Mouse (Mus musculus) limb, embryonic 14.5 days (tissue): ENCODE measurements around the gene Herc1. TPM values are rescaled to one million over a fixed set of nuclear protein-coding genes. Genes with fewer than 3 reads are reported as not detected.

Experiments used
- ATAC-seq: fragments of 200-750 bp; cut with Nextera tagmentation; 2 replicates; pipeline ENCODE4 v1.8.0; 2017; ENCODE audit warnings: low read depth, moderate number of reproducible peaks, moderate TSS enrichment; ENCODE audit not compliant: low FRiP score
- DNase-seq: peaks from one replicate; pipeline ENCODE4 v3.0.0-alpha.2; 2015; ENCODE audit warnings: low spot score
- H3K27ac ChIP-seq: fragments of 300-500 bp; sonication (generic); replicated peaks from 2 replicates; pipeline ENCODE4 v1.5.1; 2014; ENCODE audit warnings: low read depth, mild to moderate bottlenecking, low read length, moderate library complexity, mixed read lengths
- H3K27me3 ChIP-seq: fragments of 300-500 bp; sonication (generic); 2 replicates; pipeline ENCODE4 v1.6.1; 2014; ENCODE audit warnings: low read length, mixed read lengths; ENCODE audit not compliant: control insufficient read depth, insufficient read depth
- H3K36me3 ChIP-seq: fragments of 300-500 bp; sonication (generic); 2 replicates; pipeline ENCODE4 v1.6.1; 2014; ENCODE audit warnings: mild to moderate bottlenecking, low read length, moderate library complexity, mixed read lengths; ENCODE audit not compliant: control insufficient read depth, insufficient read depth
- H3K4me1 ChIP-seq: fragments of 300-500 bp; sonication (generic); 2 replicates; pipeline ENCODE4 v1.6.1; 2014; ENCODE audit warnings: antibody characterized with exemption, low read length, mixed read lengths; ENCODE audit not compliant: control insufficient read depth, insufficient read depth
- H3K4me2 ChIP-seq: fragments of 300-500 bp; sonication (generic); replicated peaks from 2 replicates; pipeline ENCODE4 v1.6.1; 2014; ENCODE audit warnings: low read depth, mild to moderate bottlenecking, low read length, moderate library complexity; ENCODE audit not compliant: severe bottlenecking
- H3K4me3 ChIP-seq: fragments of 300-500 bp; sonication (generic); replicated peaks from 2 replicates; pipeline ENCODE4 v1.5.1; 2014; ENCODE audit warnings: low read length
- H3K9ac ChIP-seq: fragments of 300-500 bp; sonication (generic); 2 replicates; pipeline ENCODE4 v1.6.1; 2014; ENCODE audit warnings: mild to moderate bottlenecking, low read depth, low read length, moderate library complexity; ENCODE audit not compliant: severe bottlenecking
- H3K9me3 ChIP-seq: fragments of 300-500 bp; sonication (generic); 2 replicates; pipeline ENCODE4 v1.6.1; 2016; ENCODE audit warnings: low read length; ENCODE audit not compliant: control insufficient read depth
- POLR2A ChIP-seq: fragments of 200-500 bp; IDR thresholded peaks from 2 replicates; pipeline ENCODE4 v1.8.0; 2012; ENCODE audit warnings: inconsistent platforms, mild to moderate bottlenecking, moderate library complexity, borderline replicate concordance; ENCODE audit not compliant: insufficient read depth, insufficient read length; ENCODE audit errors: extremely low read depth
- WGBS: fragments of 180-500 bp; shearing (Covaris S2); extraction: QIAGEN DNeasy Blood & Tissue Kit; methylation state at CpG from one replicate; pipeline ENCODE4 v1.1.7; 2014; 5-methylcytosine and 5-hydroxymethylcytosine counted together
- polyA plus RNA-seq, 2 experiments: library from polyadenylated mRNA; depleted of rRNA in 1 of 2; stranded (reverse) in 1 of 2; unstranded in 1 of 2; fragments of >200 nt; fragmentation: Nextera tagmentation in 1 of 2; extraction: Ambion mirVana in 1 of 2; gene quantifications; 2 replicates each; pipeline versions ENCODE4 v1.2.1 to v1.2.3; 2012 to 2014

Herc1 gene
- 22.7 and 23.5 TPM in 2 replicates for polyA plus RNA-seq (2012; rRNA removed)
- polyA plus RNA-seq (2014; fragmentation: Nextera tagmentation; extraction: Ambion mirVana), result 20.6 and 24.3 TPM in 2 replicates

DNA sequence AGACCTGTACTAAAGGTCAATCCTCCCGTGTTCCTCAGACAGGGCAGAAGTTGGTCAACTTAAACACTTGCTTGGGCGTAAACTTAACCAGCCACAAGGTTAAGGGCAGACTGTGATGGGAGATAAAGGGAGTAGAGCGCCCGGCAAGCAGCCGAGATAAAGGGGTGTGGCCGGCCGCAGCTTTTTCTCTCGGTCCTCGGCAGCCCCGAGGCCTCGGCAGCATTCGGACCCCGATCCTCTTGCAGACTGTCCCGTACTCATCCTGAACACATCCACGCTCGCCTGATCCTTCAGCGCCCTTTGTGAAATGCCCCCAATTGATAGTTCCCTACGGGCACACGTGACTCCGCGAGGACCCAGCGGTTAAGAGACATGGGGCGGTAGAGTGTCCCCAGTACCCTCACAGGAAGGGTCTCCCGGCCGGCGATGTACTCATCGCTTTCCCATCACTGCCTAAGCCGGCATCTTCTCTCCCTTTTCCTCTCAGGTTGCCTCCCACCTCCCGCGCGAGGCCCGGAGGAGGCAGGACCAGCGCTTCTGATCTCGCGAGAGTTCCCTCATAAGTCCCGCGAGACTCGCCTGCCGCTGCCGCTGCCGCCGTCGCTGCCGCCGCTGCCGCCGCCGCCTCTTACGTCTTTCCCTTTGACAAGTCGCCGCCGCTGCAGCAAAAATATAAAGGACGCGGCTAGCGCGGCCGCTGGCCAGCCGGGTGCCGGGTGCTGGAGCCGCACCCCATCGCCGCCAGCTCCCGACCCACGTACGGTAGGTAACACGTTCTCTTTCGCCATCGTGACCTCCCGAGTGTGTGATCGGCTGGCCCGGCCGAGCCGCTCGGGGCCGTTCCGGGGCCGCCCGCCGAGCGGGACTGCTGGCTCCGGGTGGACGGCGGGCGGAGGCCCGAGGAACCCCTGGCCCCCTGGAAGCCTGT, at the start of gene Herc1:
TSS of gene Herc1 (plus strand) at position 591 of the 928 bp plus-strand sequence.
- TF ChIP-seq POLR2A, result peak; percentile 64; the same call in 1 of the 2 replicates
- H3K4me1 ChIP-seq, result peaks cover 11% of the 10 kb centered on the region
- ATAC-seq (peak; percentile 93), DNase-seq (peak; percentile 97)
- H3K4me3 ChIP-seq, result peak within 1 kb of the TSS; percentile 73
- peak within 1 kb of the TSS; percentile 89 for H3K27ac ChIP-seq
- no peaks in the 10 kb centered on the region for H3K27me3 ChIP-seq
- peak within 1 kb of the TSS; percentile 95 for H3K9ac ChIP-seq
- peak within 1 kb of the TSS; percentile 83 for H3K4me2 ChIP-seq
- H3K9me3 ChIP-seq, result no peaks in the 10 kb centered on the region
- H3K36me3 ChIP-seq, result no peaks in the 10 kb centered on the region
- WGBS, result under 1% methylated on average over 85 of the region's 85 CpGs

- DNase-seq (no peak), ATAC-seq (0 out of 2 replicates have a peak, but pooled peaks have one; percentile 28)
- Histone ChIP-seq H3K4me1 (peaks cover 17% of the 10 kb centered on the region), H3K4me2 (peak overlapping the region; percentile 35; the same call in 1 of the 2 replicates), H3K4me3 (no peak overlapping the region; the same call in 1 of the 2 replicates), H3K36me3 (no peaks in the 10 kb centered on the region), H3K9ac (no peak overlapping the region), H3K27me3 (no peaks in the 10 kb centered on the region), H3K9me3 (no peaks in the 10 kb centered on the region), H3K27ac (no peak overlapping the region)
- 68% methylated on average over 3 of the region's 3 CpGs for WGBS
- no peak for TF ChIP-seq POLR2A
Measured at GRCm38 (mm10) chr9:66304320-66305090, 45.7 kb upstream of the Herc1 start.

- 32% methylated on average over 25 of the region's 25 CpGs for WGBS
- DNase-seq (peak; percentile 28), ATAC-seq (peak; percentile 53; the same call in 1 of the 2 replicates)
- TF ChIP-seq POLR2A, result no peak
- H3K36me3 ChIP-seq, result no peaks in the 10 kb centered on the region
- H3K9me3 ChIP-seq, result no peaks in the 10 kb centered on the region
- no peak overlapping the region for H3K9ac ChIP-seq
- peak overlapping the region; percentile 38; the same call in 1 of the 2 replicates for H3K27ac ChIP-seq
- peak overlapping the region; percentile 20 for H3K4me3 ChIP-seq
- peaks cover 17% of the 10 kb centered on the region for H3K4me1 ChIP-seq
- H3K27me3 ChIP-seq, result no peaks in the 10 kb centered on the region
- peak overlapping the region; percentile 35 for H3K4me2 ChIP-seq
Measured at GRCm38 (mm10) chr9:66305121-66306112, 44.8 kb upstream of the Herc1 start.

GRCm38 (mm10) chr9:66306414-66306813, 43.8 kb upstream of the Herc1 start:
- Histone ChIP-seq H3K4me3 (no peak overlapping the region), H3K9ac (no peak overlapping the region), H3K9me3 (no peaks in the 10 kb centered on the region), H3K4me1 (peaks cover 17% of the 10 kb centered on the region), H3K4me2 (no peak overlapping the region), H3K27me3 (no peaks in the 10 kb centered on the region), H3K27ac (no peak overlapping the region), H3K36me3 (no peaks in the 10 kb centered on the region)
- ATAC-seq, result no peak
- DNase-seq, result no peak
- WGBS, result 80% methylated on average over 3 of the region's 3 CpGs
- no peak for TF ChIP-seq POLR2A
